Mouse (Mus musculus): ENCODE results near the gene Tspan9. TPM values are rescaled to one million over a fixed set of nuclear protein-coding genes. Genes with fewer than 3 reads are reported as not detected.

Gene Tspan9
- total and polyA plus RNA-seq, 2 experiments from 2014 or later: 105 to 332 TPM

- Histone ChIP-seq H3K27me3 (ENCODE audit: control insufficient read depth, insufficient read depth, low read length) (no peaks in the 10 kb centered on the region), H3K4me1 (ENCODE audit: control insufficient read depth, insufficient read depth) (peaks cover 21% of the 10 kb centered on the region; the same call in 1 of the 2 replicates), H3K36me3 (replicated peaks; ENCODE audit: control insufficient read depth, insufficient read depth, low read length) (no peaks in the 10 kb centered on the region), H3K9me3 (replicated peaks; ENCODE audit: control insufficient read depth, low read length) (no peaks in the 10 kb centered on the region), H3K9ac (replicated peaks; ENCODE audit: low read depth, low read length) (no peak overlapping the region), H3K4me3 (ENCODE audit: low read depth, low read length) (no peak overlapping the region), H3K27ac (ENCODE audit: low read depth) (no peak overlapping the region), H3K4me2 (ENCODE audit: low read depth, low read length) (no peak overlapping the region)
- DNase-seq (ENCODE audit: low spot score) (no peak), ATAC-seq (ENCODE audit: insufficient read depth, low read depth) (no peak)
- 55% methylated on average over 7 of the region's 7 CpGs for WGBS
- TF ChIP-seq EP300 (IDR thresholded peaks at IDR 0.05; ENCODE audit: low read depth) (no peak), CTCF (IDR thresholded peaks at IDR 0.05; ENCODE audit: low read depth) (no peak)
Observed at GRCm38 (mm10) chr6:128111784-128112183, 31.6 kb downstream of the Tspan9 start.

GRCm38 (mm10) chr6:128108324-128109035, 34.9 kb downstream of the Tspan9 start:
- DNase-seq (ENCODE audit: low spot score): no peak
- Histone ChIP-seq H3K4me2 (ENCODE audit: low read depth, low read length) (no peak overlapping the region), H3K4me3 (ENCODE audit: low read depth, low read length) (no peak overlapping the region), H3K9me3 (replicated peaks; ENCODE audit: control insufficient read depth, low read length) (no peaks in the 10 kb centered on the region), H3K27me3 (ENCODE audit: control insufficient read depth, insufficient read depth, low read length) (no peaks in the 10 kb centered on the region), H3K9ac (replicated peaks; ENCODE audit: low read depth, low read length) (no peak overlapping the region), H3K36me3 (replicated peaks; ENCODE audit: control insufficient read depth, insufficient read depth, low read length) (no peaks in the 10 kb centered on the region), H3K4me1 (ENCODE audit: control insufficient read depth, insufficient read depth) (peaks cover 46% of the 10 kb centered on the region), H3K27ac (ENCODE audit: low read depth) (peak overlapping the region; percentile 38)
- ATAC-seq (ENCODE audit: insufficient read depth, low read depth): no peak
- TF ChIP-seq EP300 (IDR thresholded peaks at IDR 0.05; ENCODE audit: low read depth) (no peak), CTCF (IDR thresholded peaks at IDR 0.05; ENCODE audit: low read depth) (no peak)
- 59% methylated on average over 7 of the region's 7 CpGs for WGBS

GRCm38 (mm10) chr6:128107698-128108097, 35.7 kb downstream of the Tspan9 start:
- Histone ChIP-seq H3K27ac (ENCODE audit: low read depth) (no peak overlapping the region; the same call in 1 of the 2 replicates), H3K9me3 (replicated peaks; ENCODE audit: control insufficient read depth, low read length) (no peaks in the 10 kb centered on the region), H3K27me3 (ENCODE audit: control insufficient read depth, insufficient read depth, low read length) (no peaks in the 10 kb centered on the region), H3K4me1 (ENCODE audit: control insufficient read depth, insufficient read depth) (peaks cover 53% of the 10 kb centered on the region), H3K4me3 (ENCODE audit: low read depth, low read length) (no peak overlapping the region), H3K9ac (replicated peaks; ENCODE audit: low read depth, low read length) (no peak overlapping the region), H3K36me3 (replicated peaks; ENCODE audit: control insufficient read depth, insufficient read depth, low read length) (no peaks in the 10 kb centered on the region), H3K4me2 (ENCODE audit: low read depth, low read length) (no peak overlapping the region)
- TF ChIP-seq EP300 (IDR thresholded peaks at IDR 0.05; ENCODE audit: low read depth) (no peak), CTCF (IDR thresholded peaks at IDR 0.05; ENCODE audit: low read depth) (no peak)
- no peak for DNase-seq (ENCODE audit: low spot score)
- 67% methylated on average over 8 of the region's 8 CpGs for WGBS
- ATAC-seq (ENCODE audit: insufficient read depth, low read depth): no peak

DNA sequence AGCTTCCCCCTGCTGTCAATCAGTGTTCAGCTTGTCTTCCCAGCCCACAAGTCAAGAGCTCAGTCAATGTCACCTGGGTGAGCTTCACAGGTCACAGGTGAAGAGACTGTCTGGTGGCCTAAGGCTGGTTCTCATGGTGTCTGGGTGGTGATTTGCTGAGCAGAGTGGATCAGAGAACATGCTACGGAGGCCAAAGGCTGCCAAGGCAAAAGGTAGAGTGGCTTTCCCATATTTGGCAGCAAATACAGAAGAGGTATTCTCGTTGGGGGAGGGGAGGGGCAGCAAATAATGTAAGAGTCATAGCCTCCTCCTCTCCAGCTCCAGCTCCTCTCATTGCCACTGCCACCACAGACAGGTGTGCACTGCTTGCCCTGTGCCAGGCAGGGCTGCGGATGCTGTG, 37.2 kb downstream of the Tspan9 start:
- Histone ChIP-seq H3K4me2 (ENCODE audit: low read depth, low read length) (no peak overlapping the region), H3K36me3 (replicated peaks; ENCODE audit: control insufficient read depth, insufficient read depth, low read length) (no peaks in the 10 kb centered on the region), H3K4me1 (ENCODE audit: control insufficient read depth, insufficient read depth) (peaks cover 56% of the 10 kb centered on the region), H3K27me3 (ENCODE audit: control insufficient read depth, insufficient read depth, low read length) (no peaks in the 10 kb centered on the region), H3K9me3 (replicated peaks; ENCODE audit: control insufficient read depth, low read length) (no peaks in the 10 kb centered on the region), H3K27ac (ENCODE audit: low read depth) (peak overlapping the region; percentile 41), H3K4me3 (ENCODE audit: low read depth, low read length) (no peak overlapping the region), H3K9ac (replicated peaks; ENCODE audit: low read depth, low read length) (no peak overlapping the region)
- 58% methylated on average over 3 of the region's 3 CpGs for WGBS
- TF ChIP-seq CTCF (IDR thresholded peaks at IDR 0.05; ENCODE audit: low read depth) (no peak), EP300 (IDR thresholded peaks at IDR 0.05; ENCODE audit: low read depth) (no peak)
- ATAC-seq (ENCODE audit: insufficient read depth, low read depth): no peak
- DNase-seq (ENCODE audit: low spot score): no peak

- Histone ChIP-seq H3K4me3 (ENCODE audit: low read depth, low read length) (no peak overlapping the region), H3K9ac (replicated peaks; ENCODE audit: low read depth, low read length) (no peak overlapping the region), H3K27me3 (ENCODE audit: control insufficient read depth, insufficient read depth, low read length) (no peaks in the 10 kb centered on the region), H3K4me2 (ENCODE audit: low read depth, low read length) (no peak overlapping the region), H3K9me3 (replicated peaks; ENCODE audit: control insufficient read depth, low read length) (no peaks in the 10 kb centered on the region), H3K27ac (ENCODE audit: low read depth) (peak overlapping the region; percentile 52), H3K36me3 (replicated peaks; ENCODE audit: control insufficient read depth, insufficient read depth, low read length) (no peaks in the 10 kb centered on the region), H3K4me1 (ENCODE audit: control insufficient read depth, insufficient read depth) (peaks cover 56% of the 10 kb centered on the region)
- WGBS: 71% methylated on average over 7 of the region's 7 CpGs
- ATAC-seq (ENCODE audit: insufficient read depth, low read depth) (no peak), DNase-seq (ENCODE audit: low spot score) (no peak)
- no peak for TF ChIP-seq EP300 (IDR thresholded peaks at IDR 0.05; ENCODE audit: low read depth)
- no peak for TF ChIP-seq CTCF (IDR thresholded peaks at IDR 0.05; ENCODE audit: low read depth)
Observed at GRCm38 (mm10) chr6:128104712-128105324, 38.6 kb downstream of the Tspan9 start.
